Mouse (Mus musculus) ZHBTc4 (cell line): ENCODE measurements at regions not wholly inside any gene's neighbourhood (a gene's known extent, or its start where the extent isn't known, plus 50 kb on each side); places are given as distances from the start of the nearest gene placed in this dataset.

Experiments
- DNase-seq: peaks from one replicate; pipeline ENCODE4 v3.0.0-alpha.2; 2011; ENCODE audit warnings: low read depth, low spot score

DNA sequence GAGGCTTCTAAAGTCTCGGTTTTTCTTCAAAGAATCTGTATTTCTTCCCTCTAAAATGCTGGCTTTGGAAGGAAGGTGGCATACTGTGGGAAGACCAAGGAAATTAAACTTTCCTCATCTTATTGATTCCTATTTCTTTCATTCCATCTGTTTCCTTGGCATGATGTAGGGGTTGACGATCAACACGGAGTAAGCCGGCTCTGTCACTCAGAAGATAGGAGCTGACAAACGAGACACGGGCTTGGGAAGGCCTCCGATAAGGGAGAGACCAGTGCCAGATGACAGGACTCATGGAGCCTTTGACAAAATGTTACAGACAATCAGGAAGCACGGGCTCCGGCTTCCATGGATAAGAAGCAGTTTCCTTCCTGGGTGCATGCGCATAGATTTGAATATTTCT, 101.4 kb upstream of the Hsfy2 start:
- DNase-seq: no peak

DNA sequence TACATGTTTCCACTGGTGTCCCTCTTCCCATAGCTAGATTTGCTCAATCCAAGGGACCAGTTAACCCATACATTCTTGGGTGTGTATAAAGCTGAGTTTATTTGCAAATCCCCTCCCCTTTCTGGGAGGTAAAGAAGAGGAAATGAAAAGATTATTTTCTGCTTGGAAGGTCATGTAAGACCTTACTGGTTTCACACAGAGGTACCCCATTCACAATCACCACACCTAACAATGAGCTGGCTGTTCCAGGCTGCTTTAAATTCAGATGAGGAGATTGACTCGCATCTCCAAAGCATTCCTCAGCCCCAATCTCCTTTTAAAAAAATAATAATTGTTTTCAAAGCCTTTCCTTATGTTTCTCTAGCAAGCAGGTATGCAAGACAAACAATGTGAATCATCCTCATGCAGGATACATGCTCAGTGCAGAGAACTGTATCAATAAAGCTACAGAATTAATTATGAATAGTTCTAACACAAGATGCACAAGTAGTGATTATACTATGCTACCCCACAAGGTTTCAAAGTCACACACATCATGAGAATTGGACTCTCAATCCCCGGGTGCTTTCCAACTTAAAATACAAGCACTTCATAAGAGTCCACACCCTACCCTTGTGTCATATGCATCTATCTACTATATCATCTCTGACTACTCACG, 89.1 kb upstream of the Hsfy2 start:
- no peak for DNase-seq

DNA sequence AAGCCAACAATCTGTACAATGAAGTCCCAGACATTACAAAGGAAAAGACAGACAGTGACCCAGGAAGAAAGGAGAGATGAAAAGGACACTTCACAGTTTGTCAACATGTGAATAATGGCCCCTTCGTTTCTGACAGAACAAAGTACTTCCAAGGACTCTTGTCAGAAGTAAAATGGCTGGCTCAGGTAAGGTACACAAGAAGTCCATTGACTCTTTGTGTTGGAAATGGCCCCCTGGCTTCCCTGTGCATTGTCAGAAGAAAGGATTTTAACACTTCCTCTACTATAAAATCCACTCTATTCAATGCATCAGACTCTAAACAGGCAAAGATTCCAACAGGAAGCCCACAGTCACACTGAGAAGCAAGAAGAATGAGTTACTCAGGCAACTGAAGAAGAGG, 86.4 kb upstream of the Hsfy2 start:
- peak; percentile 77 for DNase-seq

DNA sequence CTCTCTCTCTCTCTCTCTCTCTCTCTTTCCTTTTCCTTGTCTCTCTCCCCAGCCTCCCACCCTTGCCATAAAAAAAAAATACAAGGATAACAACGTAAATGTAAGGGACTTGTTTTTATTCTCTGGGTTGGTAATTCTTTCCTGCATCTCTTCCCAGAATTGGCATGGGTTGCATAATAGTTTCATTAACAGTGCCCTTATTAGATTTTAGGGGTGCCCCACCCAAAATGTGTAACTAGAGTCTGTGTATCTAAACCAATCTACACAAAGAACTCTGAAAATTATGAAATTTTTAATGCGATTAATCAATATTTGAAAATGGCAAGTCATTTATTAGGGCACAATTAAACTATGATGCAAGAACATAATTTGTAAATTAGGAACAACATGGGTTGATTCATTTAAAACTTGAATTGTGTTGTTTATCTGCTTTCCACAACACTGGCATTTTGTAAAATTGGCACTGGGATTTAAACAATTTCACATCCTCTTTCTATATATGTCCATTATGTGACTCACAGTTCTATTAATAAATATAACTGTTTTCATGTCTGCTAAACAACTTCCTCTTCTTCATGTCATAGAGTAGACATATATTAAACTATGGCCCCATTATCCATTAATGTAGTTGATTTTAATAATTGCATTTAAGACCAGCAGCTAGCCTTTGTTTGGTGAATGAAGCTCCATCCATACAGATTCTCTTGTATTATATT, 75.9 kb upstream of the Hsfy2 start:
- no peak for DNase-seq

DNA sequence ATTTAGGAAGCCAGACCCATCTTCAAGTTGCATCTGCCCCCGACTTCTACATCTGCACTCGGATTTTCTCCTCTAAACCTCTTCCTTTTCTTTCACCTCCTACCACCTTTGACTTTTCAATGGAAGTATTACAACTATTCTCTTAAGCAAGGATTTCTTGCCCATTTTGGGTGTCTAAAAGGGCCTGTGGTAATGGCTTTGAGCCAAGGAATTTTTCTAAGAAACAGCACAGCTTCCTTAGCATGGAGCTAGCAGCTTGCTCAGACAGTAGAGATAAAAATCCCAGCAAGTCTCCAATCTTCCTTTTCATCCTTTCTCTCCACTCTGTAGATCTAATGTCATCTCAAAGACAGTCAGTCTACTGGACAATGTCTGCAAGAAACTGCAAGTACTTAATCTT, 63.2 kb upstream of the Hsfy2 start:
- DNase-seq: no peak

DNA sequence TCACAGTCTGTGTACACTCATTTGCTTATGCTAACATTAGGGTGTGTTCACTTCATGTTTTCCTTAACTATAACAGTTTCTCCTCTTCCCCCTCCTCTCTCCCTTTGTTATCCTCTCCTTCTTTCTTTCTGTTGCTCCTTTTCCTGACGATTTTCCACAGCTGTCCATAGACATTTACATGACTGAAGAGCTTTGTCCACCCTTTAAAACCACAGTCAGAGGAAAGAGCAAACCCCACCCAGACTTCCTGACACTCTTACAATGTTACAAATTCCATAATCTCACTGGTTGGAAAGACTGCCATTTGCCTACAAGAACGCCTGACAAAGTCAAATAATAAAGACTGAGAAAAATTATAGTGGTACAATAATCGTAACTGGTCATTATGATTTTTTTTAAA, 60.3 kb upstream of the Hsfy2 start:
- peak; percentile 40 for DNase-seq
